Mouse (Mus musculus) intestine, postnatal 0 days (tissue): ENCODE measurements around the gene Fahd1. TPM values are rescaled to one million over a fixed set of nuclear protein-coding genes. Genes with fewer than 3 reads are reported as not detected.

Experiments used
- ATAC-seq: fragments of 200-750 bp; cut with Nextera tagmentation; 2 replicates; pipeline ENCODE4 v1.8.0; 2017; ENCODE audit warnings: mild to moderate bottlenecking, moderate TSS enrichment, moderate library complexity
- H3K27ac ChIP-seq: fragments of 300-500 bp; sonication (generic); 2 replicates; pipeline ENCODE4 v1.5.1; 2014; ENCODE audit warnings: mild to moderate bottlenecking, low read depth, low read length, moderate library complexity
- H3K27me3 ChIP-seq: fragments of 300-500 bp; sonication (generic); replicated peaks from 2 replicates; pipeline ENCODE4 v1.6.1; 2014; ENCODE audit warnings: low read length, mixed read lengths; ENCODE audit not compliant: control insufficient read depth, insufficient read depth
- H3K36me3 ChIP-seq: fragments of 300-500 bp; sonication (generic); 2 replicates; pipeline ENCODE4 v1.6.1; 2014; ENCODE audit warnings: mild to moderate bottlenecking, moderate library complexity; ENCODE audit not compliant: control insufficient read depth, insufficient read depth
- H3K4me1 ChIP-seq: fragments of 300-500 bp; sonication (generic); replicated peaks from 2 replicates; pipeline ENCODE4 v1.6.1; 2014; ENCODE audit warnings: antibody characterized with exemption, low read length, mixed read lengths; ENCODE audit not compliant: control insufficient read depth, insufficient read depth
- H3K4me2 ChIP-seq: fragments of 300-500 bp; sonication (generic); replicated peaks from 2 replicates; pipeline ENCODE4 v1.6.1; 2014; ENCODE audit warnings: low read depth, mild to moderate bottlenecking, moderate library complexity
- H3K4me3 ChIP-seq: fragments of 300-500 bp; sonication (generic); 2 replicates; pipeline ENCODE4 v1.5.1; 2014; ENCODE audit warnings: low read depth, low read length
- H3K9ac ChIP-seq: fragments of 300-500 bp; sonication (generic); 2 replicates; pipeline ENCODE4 v1.6.1; 2014; ENCODE audit warnings: mild to moderate bottlenecking, low read depth, low read length
- H3K9me3 ChIP-seq: fragments of 300-500 bp; sonication (generic); 2 replicates; pipeline ENCODE4 v1.6.1; 2016; ENCODE audit warnings: mixed run types; ENCODE audit not compliant: control insufficient read depth
- CTCF ChIP-seq: sonication (generic); IDR thresholded peaks from 2 replicates; pipeline ENCODE4 v1.5.1; 2016; ENCODE audit warnings: low read depth, mild to moderate bottlenecking, control low read depth, antibody characterized with exemption, moderate library complexity
- whole genome bisulfite sequencing: fragments of 180-500 bp; shearing (Covaris S2); extraction: QIAGEN DNeasy Blood & Tissue Kit; methylation state at CpG from one replicate; pipeline ENCODE4 v1.1.7; 2014; 5-methylcytosine and 5-hydroxymethylcytosine counted together
- polyA plus RNA-seq: library from polyadenylated mRNA; unstranded; fragments of >200 nt; fragmentation: Nextera tagmentation; extraction: Ambion mirVana; gene quantifications from 2 replicates; pipeline ENCODE4 v1.2.1, GENCODE M21; 2015

The Fahd1 gene
- polyA plus RNA-seq, 1 experiment from 2014 or later = 165 TPM

GRCm38 (mm10) chr17:24890151-24891092, 40.3 kb upstream of the Fahd1 start:
- H3K4me2 ChIP-seq = no peak overlapping the region
- no peaks in the 10 kb centered on the region for H3K27me3 ChIP-seq
- ATAC-seq = no peak
- no peak overlapping the region for H3K4me3 ChIP-seq
- TF ChIP-seq CTCF = no peak
- 80% methylated on average over 19 of the region's 19 CpGs for WGBS
- H3K27ac ChIP-seq = no peak overlapping the region
- no peak overlapping the region for H3K9ac ChIP-seq
- peaks cover 16% of the 10 kb centered on the region; the same call in 1 of the 2 replicates for H3K4me1 ChIP-seq
- H3K9me3 ChIP-seq = no peaks in the 10 kb centered on the region
- H3K36me3 ChIP-seq = peaks cover 40% of the 10 kb centered on the region

GRCm38 (mm10) chr17:24888862-24889261, 38.7 kb upstream of the Fahd1 start:
- 82% methylated on average over 3 of the region's 3 CpGs for WGBS
- H3K4me2 ChIP-seq = no peak overlapping the region
- H3K36me3 ChIP-seq = peaks cover 50% of the 10 kb centered on the region
- H3K9ac ChIP-seq = no peak overlapping the region
- H3K9me3 ChIP-seq = no peaks in the 10 kb centered on the region
- H3K4me3 ChIP-seq = no peak overlapping the region
- H3K27me3 ChIP-seq = no peaks in the 10 kb centered on the region
- TF ChIP-seq CTCF = no peak
- peaks cover 14% of the 10 kb centered on the region; the same call in 1 of the 2 replicates for H3K4me1 ChIP-seq
- no peak for ATAC-seq
- no peak overlapping the region for H3K27ac ChIP-seq

- H3K4me1 ChIP-seq = peaks cover 12% of the 10 kb centered on the region; the same call in 1 of the 2 replicates
- ATAC-seq = no peak
- no peak for TF ChIP-seq CTCF
- H3K27me3 ChIP-seq = no peaks in the 10 kb centered on the region
- peak overlapping the region; percentile 76 for H3K4me3 ChIP-seq
- H3K4me2 ChIP-seq = peak overlapping the region; percentile 68
- peaks cover 50% of the 10 kb centered on the region for H3K36me3 ChIP-seq
- peak overlapping the region; percentile 79 for H3K9ac ChIP-seq
- H3K27ac ChIP-seq = peak overlapping the region; percentile 79; the same call in 1 of the 2 replicates
- no peaks in the 10 kb centered on the region for H3K9me3 ChIP-seq
- 59% methylated on average over 18 of the region's 18 CpGs for WGBS
These were observed 37.3 kb upstream of the Fahd1 start for GRCm38 (mm10) chr17:24887291-24888080.

- H3K36me3 ChIP-seq = peaks cover 46% of the 10 kb centered on the region
- H3K4me1 ChIP-seq = peaks cover 12% of the 10 kb centered on the region; the same call in 1 of the 2 replicates
- under 1% methylated on average over 18 of the region's 18 CpGs for WGBS
- H3K27ac ChIP-seq = peak overlapping the region; percentile 79
- H3K4me2 ChIP-seq = peak overlapping the region; percentile 68
- peak overlapping the region; percentile 79 for H3K9ac ChIP-seq
- H3K27me3 ChIP-seq = no peaks in the 10 kb centered on the region
- TF ChIP-seq CTCF = no peak
- H3K4me3 ChIP-seq = peak overlapping the region; percentile 76
- no peak for ATAC-seq
- H3K9me3 ChIP-seq = no peaks in the 10 kb centered on the region
These were observed 36.7 kb upstream of the Fahd1 start for GRCm38 (mm10) chr17:24886932-24887271.

- peak; percentile 44 for TF ChIP-seq CTCF
- Histone ChIP-seq H3K4me1 (peaks cover 12% of the 10 kb centered on the region; the same call in 1 of the 2 replicates), H3K27me3 (no peaks in the 10 kb centered on the region), H3K27ac (peak within 1 kb of the TSS; percentile 79), H3K9me3 (no peaks in the 10 kb centered on the region), H3K4me3 (peak within 1 kb of the TSS; percentile 78), H3K36me3 (peaks cover 44% of the 10 kb centered on the region), H3K9ac (peak within 1 kb of the TSS; percentile 79), H3K4me2 (peak within 1 kb of the TSS; percentile 77)
- peak; percentile 96 for ATAC-seq
- WGBS = 0% methylated on average over 69 of the region's 69 CpGs
These were observed 36.2 kb upstream of the Fahd1 start, which contains the start of the genes Nubp2 and Spsb3 for GRCm38 (mm10) chr17:24886134-24886931. TSS of gene Nubp2 (minus strand) at chr17:24886349. TSS of gene Spsb3 (plus strand) at chr17:24886643.
